ENCODE assay signal across 9 mouse cellular contexts in genomic region chr13:109664956-109665802, GRCm38 (mm10).
A peak's percentile ranks its signal among the peaks of the same experiment; 100 is the strongest.
DNase-seq lines count a peak whose midpoint lies in the region; ATAC-seq lines count a peak whose summit lies in the region.
"Had no signal": no experiment of that assay in that cellular context is flagged by ENCODE, and none has a peak within 500 bp of the region (broad histone marks: within the 10 kb centered on the region; RNA-seq: fewer than 3 reads in every experiment).

No protein-coding gene starts in this region.

- H3K9me3 ChIP-seq in limb, embryonic 15.5 days, result no peaks in the 10 kb centered on the region
- H3K9me3 ChIP-seq in limb, embryonic 10.5 days (replicated peaks), result no peaks in the 10 kb centered on the region
- no peaks in the 10 kb centered on the region for H3K9me3 ChIP-seq in hindbrain, embryonic 12.5 days (replicated peaks)
- no peaks in the 10 kb centered on the region for H3K9me3 ChIP-seq in liver, embryonic 13.5 days (replicated peaks)
- H3K9me3 ChIP-seq in neural tube, embryonic 15.5 days (replicated peaks), result no peaks in the 10 kb centered on the region

- no peak for ATAC-seq in limb, embryonic 15.5 days (ENCODE audit: insufficient number of reproducible peaks, low FRiP score, low TSS enrichment, low read depth)
- peak; percentile 82 for ATAC-seq in hindbrain, embryonic 12.5 days (ENCODE audit: low FRiP score)
- peak; percentile 58 for ATAC-seq in liver, embryonic 13.5 days (ENCODE audit: low read depth)
- ATAC-seq in neural tube, embryonic 15.5 days (ENCODE audit: low FRiP score), result peak; percentile 63; the same call in 1 of the 2 replicates

- no peak overlapping the region for H3K4me2 ChIP-seq in limb, embryonic 15.5 days
- H3K4me2 ChIP-seq in hindbrain, embryonic 12.5 days (replicated peaks), result no peak overlapping the region
- H3K4me2 ChIP-seq in liver, embryonic 13.5 days, result peak overlapping the region; percentile 60
- H3K4me2 ChIP-seq in neural tube, embryonic 15.5 days, result no peak overlapping the region

- no peak overlapping the region for H3K9ac ChIP-seq in limb, embryonic 15.5 days
- no peak overlapping the region for H3K9ac ChIP-seq in hindbrain, embryonic 12.5 days
- H3K9ac ChIP-seq in liver, embryonic 13.5 days, result peak overlapping the region; percentile 59
- no peak overlapping the region for H3K9ac ChIP-seq in neural tube, embryonic 15.5 days (replicated peaks)

- DNase-seq in limb, embryonic 10.5 days (ENCODE audit: low spot score), result no peak
- no peak for DNase-seq in liver, embryonic 13.5 days
- no peak for DNase-seq in layer of hippocampus, postnatal 14 days (ENCODE audit: low spot score in 2 of 2)
- DNase-seq in left cerebral cortex, adult 11 months (ENCODE audit: low spot score), result no peak
- DNase-seq: cerebellum, postnatal 25 days had no signal

- no peaks in the 10 kb centered on the region for H3K36me3 ChIP-seq in limb, embryonic 15.5 days
- no peaks in the 10 kb centered on the region for H3K36me3 ChIP-seq in limb, embryonic 10.5 days
- no peaks in the 10 kb centered on the region for H3K36me3 ChIP-seq in hindbrain, embryonic 12.5 days
- no peaks in the 10 kb centered on the region for H3K36me3 ChIP-seq in liver, embryonic 13.5 days
- no peaks in the 10 kb centered on the region for H3K36me3 ChIP-seq in neural tube, embryonic 15.5 days

- 62% methylated on average over 10 of the region's 10 CpGs for WGBS in limb, embryonic 15.5 days
- 82% methylated on average over 10 of the region's 10 CpGs for WGBS in limb, embryonic 10.5 days
- 49% methylated on average over 10 of the region's 10 CpGs for WGBS in hindbrain, embryonic 12.5 days
- WGBS in liver, embryonic 13.5 days (ENCODE audit: insufficient replicate concordance), result 50% methylated on average over 10 of the region's 10 CpGs
- 47% methylated on average over 10 of the region's 10 CpGs for WGBS in neural tube, embryonic 15.5 days

- peaks cover 23% of the 10 kb centered on the region for H3K4me1 ChIP-seq in limb, embryonic 15.5 days
- peaks cover 32% of the 10 kb centered on the region for H3K4me1 ChIP-seq in limb, embryonic 10.5 days
- peaks cover 17% of the 10 kb centered on the region for H3K4me1 ChIP-seq in hindbrain, embryonic 12.5 days
- peaks cover 63% of the 10 kb centered on the region for H3K4me1 ChIP-seq in liver, embryonic 13.5 days (replicated peaks)
- peaks cover 18% of the 10 kb centered on the region for H3K4me1 ChIP-seq in neural tube, embryonic 15.5 days

- H3K27me3 ChIP-seq in limb, embryonic 15.5 days, result no peaks in the 10 kb centered on the region
- no peaks in the 10 kb centered on the region for H3K27me3 ChIP-seq in limb, embryonic 10.5 days (ENCODE audit: low read depth, poor library complexity, severe bottlenecking)
- no peaks in the 10 kb centered on the region for H3K27me3 ChIP-seq in hindbrain, embryonic 12.5 days
- H3K27me3 ChIP-seq in liver, embryonic 13.5 days, result no peaks in the 10 kb centered on the region
- no peaks in the 10 kb centered on the region for H3K27me3 ChIP-seq in neural tube, embryonic 15.5 days (replicated peaks)

- H3K4me3 ChIP-seq in limb, embryonic 15.5 days, result no peak overlapping the region
- H3K4me3 ChIP-seq in limb, embryonic 10.5 days, result no peak overlapping the region
- no peak overlapping the region for H3K4me3 ChIP-seq in hindbrain, embryonic 12.5 days
- H3K4me3 ChIP-seq in liver, embryonic 13.5 days (replicated peaks), result peak overlapping the region; percentile 6; the same call in 1 of the 2 replicates
- no peak overlapping the region for H3K4me3 ChIP-seq in neural tube, embryonic 15.5 days (replicated peaks)

- 0 out of 2 replicates have a peak overlapping the region, but pooled peaks have one; percentile 69 for H3K27ac ChIP-seq in limb, embryonic 15.5 days
- no peak overlapping the region for H3K27ac ChIP-seq in limb, embryonic 10.5 days
- peak overlapping the region; percentile 64 for H3K27ac ChIP-seq in hindbrain, embryonic 12.5 days
- H3K27ac ChIP-seq in liver, embryonic 13.5 days, result peak overlapping the region; percentile 93
- 0 out of 2 replicates have a peak overlapping the region, but pooled peaks have one; percentile 1 for H3K27ac ChIP-seq in neural tube, embryonic 15.5 days (replicated peaks)
- H3K27ac ChIP-seq: macrophage had no signal
